Mouse (Mus musculus) midbrain, postnatal 0 days (tissue): ENCODE results near the gene Cntn4. TPM values are rescaled to one million over a fixed set of nuclear protein-coding genes. Genes with fewer than 3 reads are reported as not detected.
"Not testable (repeated sequence)": the region's sequence is repeated elsewhere in the genome, so short reads cannot be mapped to it uniquely, and the experiment has no call there.

Experiments used
- ATAC-seq: fragments of 200-750 bp; cut with Nextera tagmentation; 2 replicates; pipeline ENCODE4 v1.8.0; 2017; ENCODE audit warnings: moderate number of reproducible peaks, mild to moderate bottlenecking, moderate TSS enrichment, moderate library complexity; ENCODE audit not compliant: low FRiP score
- DNase-seq: peaks from one replicate; pipeline ENCODE4 v3.0.0-alpha.2; 2015; ENCODE audit warnings: low spot score
- H3K27ac ChIP-seq: fragments of 300-500 bp; sonication (generic); 2 replicates; pipeline ENCODE4 v1.5.1; 2014; ENCODE audit warnings: low read depth, mild to moderate bottlenecking, low read length, mixed read lengths
- H3K27me3 ChIP-seq: fragments of 300-500 bp; sonication (generic); 2 replicates; pipeline ENCODE4 v1.6.1; 2014; ENCODE audit warnings: low read length, control low read depth, mixed read lengths; ENCODE audit not compliant: insufficient read depth
- H3K36me3 ChIP-seq: fragments of 300-500 bp; sonication (generic); 2 replicates; pipeline ENCODE4 v1.6.1; 2014; ENCODE audit warnings: low read length, control low read depth, mixed read lengths; ENCODE audit not compliant: insufficient read depth
- H3K4me1 ChIP-seq: fragments of 300-500 bp; sonication (generic); 2 replicates; pipeline ENCODE4 v1.6.1; 2014; ENCODE audit warnings: mild to moderate bottlenecking, control low read depth, antibody characterized with exemption, low read length, mixed read lengths; ENCODE audit not compliant: insufficient read depth
- H3K4me2 ChIP-seq: fragments of 300-500 bp; sonication (generic); 2 replicates; pipeline ENCODE4 v1.6.1; 2014; ENCODE audit warnings: low read depth, mild to moderate bottlenecking, low read length, mixed read lengths; ENCODE audit not compliant: poor library complexity, severe bottlenecking
- H3K4me3 ChIP-seq: fragments of 300-500 bp; sonication (generic); 2 replicates; pipeline ENCODE4 v1.5.1; 2014; ENCODE audit warnings: low read depth, mild to moderate bottlenecking, low read length, moderate library complexity
- H3K9ac ChIP-seq: fragments of 300-500 bp; sonication (generic); replicated peaks from 2 replicates; pipeline ENCODE4 v1.6.1; 2014; ENCODE audit warnings: mild to moderate bottlenecking, low read length, moderate library complexity, mixed read lengths; ENCODE audit not compliant: poor library complexity, severe bottlenecking
- H3K9me3 ChIP-seq: fragments of 300-500 bp; sonication (generic); 2 replicates; pipeline ENCODE4 v1.6.1; 2016; ENCODE audit warnings: low read length, control low read depth
- CTCF ChIP-seq: IDR thresholded peaks from 2 replicates; pipeline ENCODE4 v1.5.1; 2016; ENCODE audit warnings: antibody characterized with exemption, mild to moderate bottlenecking
- WGBS: fragments of 180-500 bp; shearing (Covaris S2); extraction: QIAGEN DNeasy Blood & Tissue Kit; methylation state at CpG from one replicate; pipeline ENCODE4 v1.1.7; 2014; 5-methylcytosine and 5-hydroxymethylcytosine counted together
- polyA plus RNA-seq: library from polyadenylated mRNA; unstranded; fragments of >200 nt; fragmentation: Nextera tagmentation; extraction: Ambion mirVana; gene quantifications from 2 replicates; pipeline ENCODE4 v1.2.1, GENCODE M21; 2015
- total RNA-seq: library from RNA; depleted of rRNA; stranded (reverse); fragments of >200 nt; gene quantifications from 2 replicates; pipeline ENCODE4 v1.2.3, GENCODE M21; 2014

The Cntn4 gene
- total and polyA plus RNA-seq, 2 experiments from 2014 or later, result 22.3 to 28.5 TPM

DNA sequence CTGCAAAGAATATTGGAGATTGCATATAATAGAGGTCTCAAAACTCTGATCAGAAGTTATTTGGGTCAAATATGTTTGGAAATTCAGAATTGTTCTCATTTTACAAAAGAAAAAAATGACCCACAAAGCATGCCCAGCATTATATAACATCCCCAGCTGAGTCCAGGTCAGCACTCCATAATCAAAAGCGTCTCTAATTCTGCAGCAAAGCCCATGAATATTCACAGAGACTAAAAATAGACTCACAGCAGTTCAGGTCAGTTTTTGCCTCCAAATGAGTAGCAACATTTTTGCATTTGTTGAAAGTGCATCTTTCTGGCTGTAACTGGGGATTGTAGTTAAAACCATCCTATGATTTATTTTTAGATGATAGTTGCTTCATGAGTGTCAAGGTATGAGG is 657.6 kb downstream of the Cntn4 start:
- 24% methylated on average over 1 of the region's 1 CpGs for WGBS
- TF ChIP-seq CTCF, result no peak

DNA sequence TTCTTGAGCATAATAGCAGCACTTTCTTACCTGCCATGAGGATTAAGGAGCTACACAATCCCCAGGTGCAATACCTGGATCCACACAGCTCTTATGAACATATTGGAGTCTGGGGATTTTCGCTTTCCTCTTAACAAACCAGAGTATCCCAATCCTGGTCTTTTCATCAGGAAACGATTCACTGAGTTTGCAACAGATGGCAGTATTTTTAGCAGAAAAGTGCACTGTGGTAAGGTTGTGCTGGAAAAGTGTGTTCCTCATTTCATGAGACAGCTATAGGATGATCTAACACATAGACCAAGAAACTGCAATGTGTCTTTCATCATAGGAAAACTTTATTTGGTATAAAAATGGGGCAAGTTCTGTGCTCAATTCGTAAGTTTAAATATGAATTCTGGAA is 659.3 kb downstream of the Cntn4 start:
- H3K27ac ChIP-seq, result no peak overlapping the region
- H3K9ac ChIP-seq, result no peak overlapping the region
- TF ChIP-seq CTCF, result peak; percentile 23; the same call in 1 of the 2 replicates
- H3K4me2 ChIP-seq, result no peak overlapping the region
- no peaks in the 10 kb centered on the region for H3K4me1 ChIP-seq
- H3K27me3 ChIP-seq, result no peaks in the 10 kb centered on the region
- H3K4me3 ChIP-seq, result no peak overlapping the region
- no peaks in the 10 kb centered on the region for H3K9me3 ChIP-seq
- no peaks in the 10 kb centered on the region for H3K36me3 ChIP-seq
- ATAC-seq (no peak), DNase-seq (no peak)
- 86% methylated on average over 3 of the region's 3 CpGs for WGBS

More for the DNA sequence above, 657.6 kb downstream of the Cntn4 start:
- Histone ChIP-seq H3K4me3 (no peak overlapping the region), H3K4me2 (no peak overlapping the region), H3K36me3 (no peaks in the 10 kb centered on the region), H3K27me3 (no peaks in the 10 kb centered on the region), H3K27ac (no peak overlapping the region), H3K9me3 (no peaks in the 10 kb centered on the region), H3K9ac (no peak overlapping the region), H3K4me1 (no peaks in the 10 kb centered on the region)
- ATAC-seq, result no peak
- no peak for DNase-seq

DNA sequence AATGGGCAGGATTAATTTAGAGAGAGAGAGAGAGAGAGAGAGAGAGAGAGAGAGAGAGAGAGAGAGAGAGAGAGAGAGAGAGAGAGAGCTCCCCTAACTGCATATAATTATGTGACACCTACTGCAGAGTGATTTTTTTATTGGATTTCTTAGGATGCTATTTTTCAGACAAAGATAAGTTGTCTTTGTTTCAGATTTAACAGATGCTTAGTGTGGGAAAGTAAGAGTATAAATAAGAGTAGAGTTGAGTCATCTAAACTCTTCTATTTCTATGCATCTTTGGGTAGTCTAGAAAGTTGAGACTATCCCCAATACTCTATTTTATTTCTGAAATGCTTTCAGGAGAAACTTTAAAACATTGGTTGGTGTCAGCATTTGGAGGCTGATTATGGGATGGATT is 660.4 kb downstream of the Cntn4 start:
- H3K36me3 ChIP-seq, result no peaks in the 10 kb centered on the region
- no peak overlapping the region for H3K4me3 ChIP-seq
- no peaks in the 10 kb centered on the region for H3K9me3 ChIP-seq
- H3K27me3 ChIP-seq, result no peaks in the 10 kb centered on the region
- no peak overlapping the region for H3K9ac ChIP-seq
- DNase-seq, result no peak
- TF ChIP-seq CTCF, result no peak
- H3K4me2 ChIP-seq, result no peak overlapping the region
- no peaks in the 10 kb centered on the region for H3K4me1 ChIP-seq
- no peak overlapping the region for H3K27ac ChIP-seq
- ATAC-seq, result no peak

GRCm38 (mm10) chr6:106341114-106341513 is 663.7 kb downstream of the Cntn4 start:
- H3K27me3 ChIP-seq, result no peaks in the 10 kb centered on the region
- TF ChIP-seq CTCF, result no peak
- no peaks in the 10 kb centered on the region for H3K9me3 ChIP-seq
- no peak overlapping the region for H3K27ac ChIP-seq
- no peak for ATAC-seq
- no peak overlapping the region for H3K4me3 ChIP-seq
- no peaks in the 10 kb centered on the region for H3K4me1 ChIP-seq
- no peak overlapping the region for H3K4me2 ChIP-seq
- H3K36me3 ChIP-seq, result no peaks in the 10 kb centered on the region
- DNase-seq, result no peak
- H3K9ac ChIP-seq, result no peak overlapping the region

DNA sequence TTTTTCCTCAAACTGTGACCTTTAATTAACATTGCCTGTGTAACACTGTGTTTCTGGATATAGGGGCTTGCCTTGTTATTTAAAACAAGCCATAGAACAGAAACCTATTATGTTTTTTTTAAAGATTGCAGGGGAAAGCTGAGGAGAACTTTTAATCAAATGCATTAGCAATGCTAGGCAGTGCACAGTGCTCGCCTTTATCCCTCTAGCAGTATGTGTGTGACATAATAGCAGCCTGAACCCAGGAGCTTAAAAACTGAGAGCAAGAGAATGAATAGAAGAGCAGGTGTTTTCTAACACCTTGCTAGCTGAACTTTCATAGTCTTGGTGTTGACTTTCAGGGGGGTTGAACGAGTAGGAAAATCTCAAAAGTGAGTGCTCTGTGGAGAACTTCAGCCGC is 672.6 kb downstream of the Cntn4 start:
- no peak for DNase-seq
- 34% methylated on average over 3 of the region's 3 CpGs for WGBS
- Histone ChIP-seq H3K4me3 (no peak overlapping the region), H3K27ac (no peak overlapping the region), H3K4me1 (no peaks in the 10 kb centered on the region), H3K9me3 (no peaks in the 10 kb centered on the region), H3K27me3 (no peaks in the 10 kb centered on the region), H3K9ac (no peak overlapping the region), H3K4me2 (no peak overlapping the region), H3K36me3 (no peaks in the 10 kb centered on the region)
- no peak for ATAC-seq
- no peak for TF ChIP-seq CTCF

DNA sequence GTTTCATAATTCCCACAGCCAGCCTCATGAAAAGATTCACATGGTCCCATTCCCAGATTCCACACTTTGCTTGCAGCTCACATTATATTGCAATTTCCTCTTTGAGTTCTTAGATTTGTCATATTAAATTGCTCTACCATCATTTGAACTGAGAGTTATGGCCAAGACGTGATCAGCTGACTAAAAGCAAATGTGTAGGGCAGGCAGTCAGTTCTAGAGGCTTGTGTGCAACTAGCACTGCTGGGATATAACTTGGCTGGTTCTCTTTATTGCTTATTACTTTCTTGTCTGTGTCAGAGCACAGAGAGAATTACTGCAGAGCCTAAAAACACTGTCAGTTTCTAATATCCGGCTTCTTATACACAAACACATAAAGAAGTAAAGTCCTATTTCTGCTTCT is 673.9 kb downstream of the Cntn4 start:
- Histone ChIP-seq H3K4me3 (no peak overlapping the region), H3K27me3 (no peaks in the 10 kb centered on the region), H3K4me1 (no peaks in the 10 kb centered on the region), H3K27ac (no peak overlapping the region), H3K36me3 (no peaks in the 10 kb centered on the region), H3K4me2 (no peak overlapping the region), H3K9me3 (no peaks in the 10 kb centered on the region), H3K9ac (no peak overlapping the region)
- 90% methylated on average over 2 of the region's 2 CpGs for WGBS
- no peak for TF ChIP-seq CTCF
- ATAC-seq (no peak), DNase-seq (no peak)

DNA sequence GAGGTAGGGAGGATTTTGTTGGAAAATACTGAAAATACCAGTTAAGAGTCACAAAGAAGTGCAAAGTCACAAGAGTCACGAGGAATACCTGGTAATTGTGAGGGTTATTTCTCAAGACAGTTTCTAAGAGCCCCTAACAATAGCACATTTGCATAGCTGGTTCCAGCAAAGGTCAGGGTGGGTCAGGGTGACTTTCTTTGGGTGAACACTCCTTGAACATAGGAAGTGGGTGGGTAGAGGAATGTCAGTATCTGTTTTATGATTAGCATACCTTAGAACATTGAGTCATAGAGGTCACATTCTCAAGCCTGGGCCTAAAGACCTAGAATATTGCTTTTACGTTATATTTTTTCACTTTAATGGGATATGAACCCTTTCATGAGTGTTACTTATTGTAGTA is 681.3 kb downstream of the Cntn4 start:
- not testable (repeated sequence) for ATAC-seq, H3K4me3 ChIP-seq, DNase-seq, H3K9me3 ChIP-seq, H3K27me3 ChIP-seq, H3K9ac ChIP-seq, H3K4me1 ChIP-seq, H3K36me3 ChIP-seq, H3K27ac ChIP-seq, H3K4me2 ChIP-seq
- 93% methylated on average over 2 of the region's 2 CpGs for WGBS
